Mouse (Mus musculus): ENCODE data around the gene Gm21761. TPM values are rescaled to one million over a fixed set of nuclear protein-coding genes. Genes with fewer than 3 reads are reported as not detected.
"Not testable (repeated sequence)": the region's sequence is repeated elsewhere in the genome, so short reads cannot be mapped to it uniquely, and the experiment has no call there.

Gm21761 gene
- polyA plus RNA-seq, 1 experiment = not detected

DNA sequence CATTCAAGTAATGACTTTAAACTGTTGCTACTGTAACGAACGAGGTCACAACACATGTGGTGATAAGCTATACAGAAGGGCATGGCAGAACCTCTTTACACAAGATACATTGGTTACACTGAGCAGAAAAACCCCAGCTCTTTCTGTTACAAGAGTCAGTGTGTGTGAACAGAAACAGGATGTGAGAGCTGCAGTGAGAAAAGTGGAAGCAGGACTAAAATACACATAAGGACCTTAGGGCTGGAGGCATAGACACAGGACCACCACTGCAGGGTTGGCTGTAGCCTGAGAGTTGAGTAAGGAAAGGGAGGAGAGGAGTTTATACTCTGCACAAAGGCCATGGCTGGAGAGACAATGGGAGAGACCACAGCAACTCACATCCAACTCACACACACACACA is 12.6 kb downstream of the Gm21761 start:
- not testable (repeated sequence) for H3K4me3 ChIP-seq (ENCODE audit: low read depth, low read length); H3K27me3 ChIP-seq (ENCODE audit: control insufficient read depth, insufficient read depth, low read length); H3K27ac ChIP-seq (ENCODE audit: insufficient read depth, low read depth, low read length); H3K36me3 ChIP-seq (ENCODE audit: control insufficient read depth, insufficient read depth, low read length); H3K4me1 ChIP-seq (ENCODE audit: control insufficient read depth, insufficient read depth, insufficient read length, low read length)
- 43% methylated on average over 2 of the region's 2 CpGs for WGBS

GRCm38 (mm10) chr13:119898549-119898948 is 30.5 kb downstream of the Gm21761 start:
- not testable (repeated sequence) for H3K27me3 ChIP-seq (ENCODE audit: control insufficient read depth, insufficient read depth, low read length); H3K4me1 ChIP-seq (ENCODE audit: control insufficient read depth, insufficient read depth, insufficient read length, low read length); H3K36me3 ChIP-seq (ENCODE audit: control insufficient read depth, insufficient read depth, low read length); H3K27ac ChIP-seq (ENCODE audit: insufficient read depth, low read depth, low read length); H3K4me3 ChIP-seq (ENCODE audit: low read depth, low read length)
- WGBS = 55% methylated on average over 5 of the region's 5 CpGs

DNA sequence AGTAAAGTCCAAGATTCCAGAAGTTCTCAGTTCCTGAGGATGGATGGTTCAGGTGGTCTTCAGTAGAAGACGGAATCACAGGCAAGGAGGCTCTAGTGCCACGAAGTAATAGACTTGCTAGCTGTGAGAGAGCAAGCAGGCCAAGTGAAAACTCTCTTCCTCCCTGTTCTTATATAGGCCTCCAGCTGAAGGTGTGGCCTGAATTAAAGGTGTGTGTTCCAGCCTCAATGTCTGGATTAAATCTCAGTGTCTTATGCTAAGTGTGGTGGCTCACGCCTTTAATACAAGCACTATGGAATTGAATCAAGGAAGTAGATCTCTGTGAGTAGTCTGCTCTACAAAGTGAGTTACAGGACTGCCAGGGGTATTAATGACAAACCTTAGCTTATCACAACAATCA is 34.4 kb downstream of the Gm21761 start, which contains the start of gene Tcstv1:
Gene Tcstv1, minus strand, starts transcription at position 101 of the 400 bp plus-strand sequence.
- not testable (repeated sequence) for H3K36me3 ChIP-seq (ENCODE audit: control insufficient read depth, insufficient read depth, low read length); H3K4me1 ChIP-seq (ENCODE audit: control insufficient read depth, insufficient read depth, insufficient read length, low read length); H3K4me3 ChIP-seq (ENCODE audit: low read depth, low read length); H3K27ac ChIP-seq (ENCODE audit: insufficient read depth, low read depth, low read length); H3K27me3 ChIP-seq (ENCODE audit: control insufficient read depth, insufficient read depth, low read length)
- WGBS = 78% methylated on average over 3 of the region's 3 CpGs

- H3K36me3 ChIP-seq (ENCODE audit: control insufficient read depth, insufficient read depth, low read length); H3K27me3 ChIP-seq (ENCODE audit: control insufficient read depth, insufficient read depth, low read length); H3K27ac ChIP-seq (ENCODE audit: insufficient read depth, low read depth, low read length); H3K4me3 ChIP-seq (ENCODE audit: low read depth, low read length); H3K4me1 ChIP-seq (ENCODE audit: control insufficient read depth, insufficient read depth, insufficient read length, low read length): not testable (repeated sequence)
- WGBS = 19% methylated on average over 4 of the region's 4 CpGs
Observed at GRCm38 (mm10) chr13:119886896-119887295, 42.2 kb downstream of the Gm21761 start.

DNA sequence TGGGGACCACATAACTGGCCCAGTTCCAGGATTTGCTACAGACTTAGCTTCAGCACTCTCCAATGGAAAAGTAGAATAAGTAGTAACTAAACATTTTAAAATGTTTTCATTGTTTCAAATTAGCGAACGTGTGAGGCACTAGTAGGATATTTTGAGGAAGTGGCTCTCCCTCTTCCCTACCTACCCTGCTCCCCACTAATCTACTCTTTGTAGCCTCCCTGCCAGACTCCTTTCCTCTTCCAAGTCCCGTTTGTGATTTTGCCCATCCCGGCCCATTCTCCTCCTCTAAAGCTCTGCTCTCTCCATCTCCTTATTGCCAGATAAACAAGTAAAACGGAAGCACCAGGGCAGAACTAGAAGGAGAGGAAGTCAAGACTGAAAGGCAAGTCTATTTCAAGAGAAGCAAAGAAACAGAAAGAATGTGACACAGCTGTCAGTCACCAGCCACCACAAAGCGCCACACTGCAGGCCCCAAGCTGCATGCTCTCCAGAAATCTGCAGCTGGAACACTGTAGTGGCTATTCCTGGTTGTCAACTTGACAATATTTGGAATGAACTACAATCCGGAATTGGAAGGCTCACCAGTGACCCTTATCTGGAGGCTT is 64.6 kb downstream of the Gm21761 start:
- not testable (repeated sequence) for H3K4me3 ChIP-seq (ENCODE audit: low read depth, low read length); H3K27me3 ChIP-seq (ENCODE audit: control insufficient read depth, insufficient read depth, low read length); H3K36me3 ChIP-seq (ENCODE audit: control insufficient read depth, insufficient read depth, low read length); H3K4me1 ChIP-seq (ENCODE audit: control insufficient read depth, insufficient read depth, insufficient read length, low read length); H3K27ac ChIP-seq (ENCODE audit: insufficient read depth, low read depth, low read length)
- WGBS = 55% methylated on average over 6 of the region's 7 CpGs

- H3K36me3 ChIP-seq (ENCODE audit: control insufficient read depth, insufficient read depth, low read length); H3K27ac ChIP-seq (ENCODE audit: insufficient read depth, low read depth, low read length); H3K4me3 ChIP-seq (ENCODE audit: low read depth, low read length); H3K27me3 ChIP-seq (ENCODE audit: control insufficient read depth, insufficient read depth, low read length); H3K4me1 ChIP-seq (ENCODE audit: control insufficient read depth, insufficient read depth, insufficient read length, low read length): not testable (repeated sequence)
- no CpG with 5 or more reads among the region's 6 CpGs for WGBS
Observed at GRCm38 (mm10) chr13:119862399-119862798, 66.7 kb downstream of the Gm21761 start.

Other genes with a start within 250 kb of the Gm21761 start
- gene Hmgcs1, start 238.9 kb downstream of the Gm21761 start, polyA plus RNA-seq (2012; rRNA removed) = 7.8 and 14.3 TPM in 2 replicates
- 0.05 TPM in 2 replicates for gene Nim1k, start 173.4 kb downstream of the Gm21761 start, polyA plus RNA-seq (2012; rRNA removed)
- 1.6 and 3.6 TPM in 2 replicates for gene Zfp131, start 138.4 kb downstream of the Gm21761 start, polyA plus RNA-seq (2012; rRNA removed)
- not detected in 2 replicates for gene AF067063, start 99.1 kb downstream of the Gm21761 start, polyA plus RNA-seq (2012; rRNA removed)
- gene D13Ertd608e, start 93.3 kb downstream of the Gm21761 start, polyA plus RNA-seq (2012; rRNA removed) = not detected in 2 replicates
- not detected in 2 replicates for gene Tcstv1, start 34.5 kb downstream of the Gm21761 start, polyA plus RNA-seq (2012; rRNA removed)
- gene B020031M17Rik, start 21.5 kb upstream of the Gm21761 start, polyA plus RNA-seq (2012; rRNA removed) = not detected in 2 replicates
- gene Gm36079, start 97.7 kb upstream of the Gm21761 start, polyA plus RNA-seq (2012; rRNA removed) = not detected in 2 replicates
- 0.05 and 0.17 TPM in 2 replicates for gene Gm21188, start 122.9 kb upstream of the Gm21761 start, polyA plus RNA-seq (2012; rRNA removed)
- gene Gm20767, start 211.0 kb upstream of the Gm21761 start, polyA plus RNA-seq (2012; rRNA removed) = not detected in 2 replicates
- gene Gm21818, start 243.2 kb upstream of the Gm21761 start, polyA plus RNA-seq (2012; rRNA removed) = not detected in 2 replicates

Measured in small intestine, adult 2 months (tissue).